Mouse (Mus musculus) erythroblast, embryonic 14.5 days (primary cell): ENCODE data around the gene Usp12. TPM values are rescaled to one million over a fixed set of nuclear protein-coding genes. Genes with fewer than 3 reads are reported as not detected.

Experiments used
- H3K27me3 ChIP-seq: 2 replicates; pipeline ENCODE4 v1.6.1; 2012; ENCODE audit warnings: inconsistent platforms; ENCODE audit not compliant: control insufficient read depth
- H3K36me3 ChIP-seq: 2 replicates; pipeline ENCODE4 v1.6.1; 2012; ENCODE audit warnings: mild to moderate bottlenecking, inconsistent platforms; ENCODE audit not compliant: control insufficient read depth
- H3K4me1 ChIP-seq: 2 replicates; pipeline ENCODE4 v1.6.1; 2012; ENCODE audit warnings: inconsistent platforms; ENCODE audit not compliant: control insufficient read depth
- H3K4me3 ChIP-seq: replicated peaks from 2 replicates; pipeline ENCODE3; 2012; ENCODE audit warnings: moderate library complexity, mild to moderate bottlenecking, inconsistent platforms
- H3K9me3 ChIP-seq: 2 replicates; pipeline ENCODE4 v1.6.1; 2012; ENCODE audit warnings: low read length, inconsistent platforms, mixed read lengths; ENCODE audit not compliant: control insufficient read depth
- GATA1 ChIP-seq: IDR thresholded peaks from 2 replicates; pipeline ENCODE4 v1.6.1; 2012; ENCODE audit warnings: low read length, inconsistent platforms, mixed read lengths
- TAL1 ChIP-seq: IDR thresholded peaks from 3 replicates; pipeline ENCODE4 v1.6.1; 2012; ENCODE audit warnings: low read length, inconsistent platforms, mixed read lengths
- polyA plus RNA-seq: library from polyadenylated mRNA; stranded (reverse); fragments of >175 nt; gene quantifications from 2 replicates; pipeline ENCODE4 v1.2.3, GENCODE M21; 2012

The Usp12 gene
- polyA plus RNA-seq, 1 experiment: 0.26 TPM

- Histone ChIP-seq H3K4me1 (peaks cover 80% of the 10 kb centered on the region), H3K27me3 (no peaks in the 10 kb centered on the region), H3K4me3 (peak overlapping the region; percentile 47), H3K9me3 (no peaks in the 10 kb centered on the region), H3K36me3 (no peaks in the 10 kb centered on the region; the same call in 1 of the 2 replicates)
- TF ChIP-seq GATA1 (peak; percentile 54; the same call in 1 of the 2 replicates), TAL1 (0 out of 3 replicates have a peak, but pooled peaks have one; percentile 9)
Measured at GRCm38 (mm10) chr5:146692361-146692975, 102.3 kb downstream of the Usp12 start.

GRCm38 (mm10) chr5:146691745-146692144, 103.1 kb downstream of the Usp12 start:
- Histone ChIP-seq H3K9me3 (no peaks in the 10 kb centered on the region), H3K27me3 (no peaks in the 10 kb centered on the region), H3K4me1 (peaks cover 77% of the 10 kb centered on the region), H3K4me3 (no peak overlapping the region), H3K36me3 (no peaks in the 10 kb centered on the region; the same call in 1 of the 2 replicates)
- no peak for TF ChIP-seq TAL1
- no peak for TF ChIP-seq GATA1

- H3K4me1 ChIP-seq: peaks cover 55% of the 10 kb centered on the region
- no peaks in the 10 kb centered on the region for H3K9me3 ChIP-seq
- H3K27me3 ChIP-seq: peaks cover 5% of the 10 kb centered on the region; the same call in 1 of the 2 replicates
- no peaks in the 10 kb centered on the region; the same call in 1 of the 2 replicates for H3K36me3 ChIP-seq
- TF ChIP-seq GATA1 (no peak), TAL1 (no peak)
- H3K4me3 ChIP-seq: no peak overlapping the region
Measured at GRCm38 (mm10) chr5:146687541-146688313, 107.1 kb downstream of the Usp12 start.

- peaks cover 50% of the 10 kb centered on the region for H3K4me1 ChIP-seq
- TF ChIP-seq TAL1 (no peak), GATA1 (no peak)
- no peak overlapping the region for H3K4me3 ChIP-seq
Measured at GRCm38 (mm10) chr5:146686954-146687353, 107.9 kb downstream of the Usp12 start.

More at GRCm38 (mm10) chr5:146686954-146687353, 107.9 kb downstream of the Usp12 start:
- H3K9me3 ChIP-seq: no peaks in the 10 kb centered on the region
- H3K27me3 ChIP-seq: peaks cover 5% of the 10 kb centered on the region; the same call in 1 of the 2 replicates
- H3K36me3 ChIP-seq: no peaks in the 10 kb centered on the region

Other genes with a start within 250 kb of the Usp12 start
- not detected in 2 replicates for gene Gm3415, start 238.9 kb downstream of the Usp12 start, polyA plus RNA-seq
- gene Gpr12, start 209.8 kb downstream of the Usp12 start, polyA plus RNA-seq: not detected in 2 replicates
- 11.5 and 12.9 TPM in 2 replicates for gene Rpl21, start 37.9 kb upstream of the Usp12 start, polyA plus RNA-seq
- 0.05 and 0.14 TPM in 2 replicates for gene Rasl11a, start 50.1 kb upstream of the Usp12 start, polyA plus RNA-seq
- gene Gtf3a, start 153.7 kb upstream of the Usp12 start, polyA plus RNA-seq: 4.9 and 6.2 TPM in 2 replicates
- gene Mtif3, start 168.8 kb upstream of the Usp12 start, polyA plus RNA-seq: 0.55 and 0.79 TPM in 2 replicates